Mouse (Mus musculus) G1E (cell line): Measurements from ENCODE around the gene Rragd.

ENCODE experiments used
- CTCF ChIP-seq: IDR thresholded peaks from 2 replicates; pipeline ENCODE4 v1.5.1; 2012; ENCODE audit warnings: low read depth, low read length, inconsistent platforms, mixed read lengths
- GATA1 ChIP-seq: IDR thresholded peaks from 2 replicates; pipeline ENCODE4 v1.6.1; 2012; ENCODE audit warnings: borderline replicate concordance, low read length, inconsistent platforms, mixed read lengths
- TAL1 ChIP-seq: conservative IDR thresholded peaks from 2 replicates; pipeline ENCODE4 v1.6.1; 2012; ENCODE audit warnings: low read depth, low read length, inconsistent platforms, mixed read lengths

GRCm38 (mm10) chr4:32982041-32982715 lies 659 bp upstream of the Rragd start:
- TF ChIP-seq CTCF = no peak
- no peak for TF ChIP-seq TAL1
- TF ChIP-seq GATA1 = no peak
